Mouse (Mus musculus) liver, adult 2 months (tissue): ENCODE data around the gene Nsmce1. TPM values are rescaled to one million over a fixed set of nuclear protein-coding genes. Genes with fewer than 3 reads are reported as not detected.

Source experiments
- DNase-seq: peaks from one replicate; pipeline ENCODE4 v3.0.0-alpha.2; 2011; ENCODE audit warnings: low read depth, low spot score; ENCODE audit errors: extremely low read depth
- H3K27ac ChIP-seq: fragments of 200-500 bp; replicated peaks from 2 replicates; pipeline ENCODE4 v1.5.1; 2012; ENCODE audit warnings: low read depth, mild to moderate bottlenecking, control low read depth, inconsistent platforms, low read length; ENCODE audit not compliant: insufficient read depth
- H3K27me3 ChIP-seq: fragments of 200-500 bp; 2 replicates; pipeline ENCODE4 v1.6.1; 2012; ENCODE audit warnings: mild to moderate bottlenecking, moderate library complexity, low read length, inconsistent platforms; ENCODE audit not compliant: control insufficient read depth, insufficient read depth
- H3K36me3 ChIP-seq: fragments of 200-500 bp; 2 replicates; pipeline ENCODE4 v1.6.1; 2012; ENCODE audit warnings: low read length, inconsistent platforms; ENCODE audit not compliant: control insufficient read depth, insufficient read depth
- H3K4me1 ChIP-seq: fragments of 200-500 bp; 2 replicates; pipeline ENCODE4 v1.6.1; 2011; ENCODE audit warnings: low read length; ENCODE audit not compliant: control insufficient read depth, insufficient read depth
- H3K4me3 ChIP-seq: fragments of 200-500 bp; 2 replicates; pipeline ENCODE4 v1.5.1; 2011; ENCODE audit warnings: low read depth, mild to moderate bottlenecking, control low read depth, low read length, moderate library complexity; ENCODE audit not compliant: insufficient read depth
- H3K79me2 ChIP-seq: fragments of 200-500 bp; 2 replicates; pipeline ENCODE4 v1.6.1; 2012; ENCODE audit warnings: inconsistent platforms, mild to moderate bottlenecking, low read length, moderate library complexity; ENCODE audit not compliant: control insufficient read depth, insufficient read depth
- H3K9ac ChIP-seq: fragments of 200-500 bp; 2 replicates; pipeline ENCODE4 v1.6.1; 2012; ENCODE audit warnings: low read depth, mild to moderate bottlenecking, control low read depth, inconsistent platforms, low read length
- CTCF ChIP-seq: fragments of 200-500 bp; IDR thresholded peaks from 2 replicates; pipeline ENCODE4 v1.5.1; 2011; ENCODE audit warnings: low read depth, low read length, control low read depth
- POLR2A ChIP-seq: fragments of 200-500 bp; IDR thresholded peaks from 2 replicates; pipeline ENCODE4 v1.6.1; 2011; ENCODE audit warnings: low read length, control low read depth; ENCODE audit not compliant: insufficient read depth; ENCODE audit errors: extremely low read depth
- WGBS: fragments of 180-500 bp; shearing (Covaris S2); methylation state at CpG from one replicate; pipeline ENCODE4 v1.1.7; 2018; 5-methylcytosine and 5-hydroxymethylcytosine counted together
- polyA plus RNA-seq: library from polyadenylated mRNA; depleted of rRNA; stranded (reverse); fragments of >200 nt; gene quantifications from 2 replicates; pipeline ENCODE4 v1.2.3, GENCODE M21; 2012
- total RNA-seq: library from RNA; depleted of rRNA; stranded (reverse); fragments of >200 nt; gene quantifications from 2 replicates; pipeline ENCODE4 v1.2.3, GENCODE M21; 2014

The Nsmce1 gene
- total and polyA plus RNA-seq, 2 experiments: 19.3 to 19.9 TPM

DNA sequence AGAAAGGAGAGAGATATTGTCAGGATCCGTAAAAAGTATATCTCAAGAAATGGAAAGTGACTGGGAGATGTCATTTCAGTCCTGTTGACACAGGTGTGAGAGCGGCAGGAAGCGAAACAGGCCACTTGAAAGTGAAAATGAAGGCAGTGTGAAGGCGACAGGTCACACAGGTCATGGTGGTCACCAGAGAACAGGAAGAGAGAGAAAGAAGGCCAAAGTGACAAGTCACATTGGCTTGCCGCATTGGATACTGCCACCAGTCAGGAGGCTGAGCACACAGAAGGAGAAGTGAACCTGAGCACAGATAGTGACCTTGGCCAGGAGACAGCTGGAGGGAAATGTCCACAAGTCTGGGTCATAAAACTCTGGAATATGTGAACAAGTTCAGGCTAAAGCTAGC, 20.0 kb upstream of the Nsmce1 start:
- H3K9ac ChIP-seq: no peak overlapping the region
- H3K4me1 ChIP-seq: no peaks in the 10 kb centered on the region
- no peaks in the 10 kb centered on the region for H3K36me3 ChIP-seq
- TF ChIP-seq POLR2A: no peak
- no peak for TF ChIP-seq CTCF
- H3K27ac ChIP-seq: no peak overlapping the region
- H3K4me3 ChIP-seq: no peak overlapping the region
- H3K27me3 ChIP-seq: no peaks in the 10 kb centered on the region
- peak; percentile 57 for DNase-seq
- WGBS: 66% methylated on average over 5 of the region's 5 CpGs
- H3K79me2 ChIP-seq: no peaks in the 10 kb centered on the region

DNA sequence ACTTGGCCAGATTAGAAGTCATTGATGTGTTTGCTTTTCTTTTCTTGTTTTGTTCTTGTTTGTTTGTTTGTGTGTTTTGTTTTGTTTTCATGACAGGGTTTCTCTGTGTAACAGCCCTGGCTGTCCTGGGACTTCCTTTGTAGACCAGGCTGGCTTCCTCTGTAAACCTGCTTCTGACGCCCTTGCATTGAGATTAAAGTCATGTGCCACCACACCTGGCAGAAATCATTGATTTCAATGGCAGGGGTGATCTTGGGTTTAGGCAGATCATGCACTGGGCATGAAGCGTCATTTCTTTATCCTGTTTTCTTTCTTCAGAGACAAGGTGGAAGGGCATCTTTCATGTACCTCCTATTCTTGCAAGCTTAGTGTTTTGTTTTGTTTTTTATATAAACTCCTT, 15.9 kb upstream of the Nsmce1 start:
- Histone ChIP-seq H3K4me3 (no peak overlapping the region), H3K36me3 (no peaks in the 10 kb centered on the region), H3K4me1 (peaks cover 2% of the 10 kb centered on the region; the same call in 1 of the 2 replicates), H3K9ac (no peak overlapping the region), H3K27ac (no peak overlapping the region), H3K79me2 (no peaks in the 10 kb centered on the region), H3K27me3 (no peaks in the 10 kb centered on the region)
- no peak for TF ChIP-seq CTCF
- no peak for TF ChIP-seq POLR2A
- no peak for DNase-seq
- 93% methylated on average over 2 of the region's 2 CpGs for WGBS

DNA sequence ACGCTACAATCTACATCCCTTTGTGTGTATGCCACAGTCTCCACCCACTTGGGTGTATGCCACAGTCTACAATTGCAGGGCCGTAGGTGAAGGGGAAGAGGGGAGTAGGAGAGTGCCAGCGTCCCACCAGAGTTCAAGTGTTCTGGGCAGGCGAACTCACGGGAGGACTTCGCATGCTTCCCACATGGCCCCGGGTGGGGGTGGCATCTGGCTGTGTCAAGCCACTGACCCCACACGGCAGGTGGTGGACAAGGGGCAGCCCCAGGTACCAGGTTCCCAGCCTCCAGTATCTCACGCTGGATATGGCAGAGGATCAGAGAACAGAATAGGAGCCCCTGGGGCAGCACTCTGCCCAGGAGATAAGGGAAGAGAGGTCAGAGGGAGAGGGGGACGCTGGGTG, 14.2 kb upstream of the Nsmce1 start:
- Histone ChIP-seq H3K27me3 (no peaks in the 10 kb centered on the region), H3K4me3 (no peak overlapping the region), H3K36me3 (no peaks in the 10 kb centered on the region), H3K9ac (no peak overlapping the region), H3K27ac (no peak overlapping the region), H3K79me2 (no peaks in the 10 kb centered on the region), H3K4me1 (peaks cover 2% of the 10 kb centered on the region; the same call in 1 of the 2 replicates)
- WGBS: 85% methylated on average over 10 of the region's 10 CpGs
- DNase-seq: no peak
- no peak for TF ChIP-seq POLR2A
- no peak for TF ChIP-seq CTCF

DNA sequence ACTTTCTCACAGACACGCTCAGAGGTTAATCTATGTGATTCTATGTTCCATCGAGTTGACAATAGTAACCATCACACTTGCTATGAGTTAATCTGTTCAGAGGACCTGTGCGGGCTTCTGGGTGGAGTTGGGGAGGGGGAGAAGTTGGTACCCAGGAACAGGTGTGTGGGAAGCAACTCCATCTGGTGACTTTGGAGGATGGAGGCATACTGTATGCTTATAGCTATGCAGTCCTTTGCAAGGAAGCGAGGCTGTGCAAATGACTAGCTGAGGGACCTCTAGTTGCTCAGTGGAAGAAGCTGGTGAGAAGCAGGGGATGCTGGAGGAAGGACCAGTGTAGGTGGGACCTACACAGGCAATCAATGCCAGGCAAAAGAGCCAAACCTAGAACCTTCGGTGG, 13.2 kb upstream of the Nsmce1 start:
- Histone ChIP-seq H3K27ac (no peak overlapping the region), H3K4me1 (peaks cover 2% of the 10 kb centered on the region; the same call in 1 of the 2 replicates), H3K27me3 (no peaks in the 10 kb centered on the region), H3K79me2 (no peaks in the 10 kb centered on the region), H3K9ac (no peak overlapping the region), H3K4me3 (no peak overlapping the region), H3K36me3 (no peaks in the 10 kb centered on the region)
- WGBS: 94% methylated on average over 5 of the region's 5 CpGs
- TF ChIP-seq CTCF (no peak), POLR2A (no peak)
- DNase-seq: no peak

DNA sequence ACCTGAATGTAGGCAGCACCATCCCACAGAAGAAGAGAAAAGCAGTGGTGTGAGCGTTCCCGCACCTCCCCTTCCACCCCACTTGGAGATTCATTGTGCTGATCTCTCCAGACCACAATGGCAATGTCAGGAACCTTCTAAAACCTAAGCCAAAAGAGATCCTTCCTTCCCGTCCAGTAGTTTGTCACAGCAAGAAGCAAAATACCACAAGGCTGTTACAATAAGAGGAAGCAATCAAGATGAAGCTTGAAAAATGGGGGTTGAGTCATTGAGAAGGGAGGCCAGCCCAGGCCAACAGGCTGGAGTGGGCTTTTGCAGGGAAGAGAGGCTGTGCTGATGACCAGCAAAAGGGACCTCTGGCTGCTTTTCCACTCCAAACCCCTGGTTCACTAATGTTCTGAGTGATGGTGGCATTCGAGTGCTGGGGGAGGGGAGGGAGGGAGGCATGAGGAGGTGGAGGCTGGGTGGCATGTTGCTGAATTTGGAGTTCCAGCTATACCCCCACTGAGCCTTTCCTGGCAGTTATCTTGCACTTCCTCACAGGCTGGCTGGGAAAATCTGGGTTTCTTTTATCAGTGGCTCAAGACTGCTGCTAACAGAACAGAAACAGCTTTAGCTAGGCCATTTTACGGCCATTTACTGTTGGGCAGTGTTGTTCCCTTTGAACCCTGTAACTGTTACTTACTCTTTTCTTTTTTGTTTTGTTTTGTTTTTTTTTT, 12.1 kb upstream of the Nsmce1 start:
- peak overlapping the region; percentile 61; the same call in 1 of the 2 replicates for H3K27ac ChIP-seq
- WGBS: 72% methylated on average over 5 of the region's 5 CpGs
- H3K79me2 ChIP-seq: no peaks in the 10 kb centered on the region
- H3K36me3 ChIP-seq: no peaks in the 10 kb centered on the region
- H3K4me1 ChIP-seq: peaks cover 2% of the 10 kb centered on the region; the same call in 1 of the 2 replicates
- peak; percentile 13 for DNase-seq
- no peaks in the 10 kb centered on the region for H3K27me3 ChIP-seq
- H3K4me3 ChIP-seq: no peak overlapping the region
- H3K9ac ChIP-seq: no peak overlapping the region
- TF ChIP-seq POLR2A: no peak
- TF ChIP-seq CTCF: no peak

DNA sequence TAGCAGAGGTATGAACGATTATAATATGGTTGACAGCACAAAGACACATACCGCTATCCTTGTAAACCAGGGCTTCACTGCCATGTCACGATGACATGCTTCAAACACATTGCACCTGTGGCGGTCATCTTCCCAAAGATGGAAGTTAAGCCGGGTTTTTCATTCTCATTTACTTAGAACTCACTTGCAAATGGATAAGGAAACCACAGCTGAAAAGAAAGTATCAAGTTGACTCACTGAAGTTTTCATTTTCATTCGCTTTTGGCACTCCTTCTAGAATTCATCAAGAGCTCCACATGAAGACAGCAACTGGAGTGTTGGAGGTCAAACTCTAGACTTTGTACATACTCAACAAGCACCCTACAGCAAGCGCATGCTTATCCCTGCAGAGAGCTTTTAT, 9.5 kb upstream of the Nsmce1 start:
- H3K4me3 ChIP-seq: no peak overlapping the region
- H3K27me3 ChIP-seq: no peaks in the 10 kb centered on the region
- H3K79me2 ChIP-seq: no peaks in the 10 kb centered on the region
- 94% methylated on average over 7 of the region's 7 CpGs for WGBS
- peaks cover 2% of the 10 kb centered on the region; the same call in 1 of the 2 replicates for H3K4me1 ChIP-seq
- no peak overlapping the region for H3K9ac ChIP-seq
- no peaks in the 10 kb centered on the region for H3K36me3 ChIP-seq
- no peak overlapping the region for H3K27ac ChIP-seq
- no peak for DNase-seq
- no peak for TF ChIP-seq POLR2A
- TF ChIP-seq CTCF: no peak
